Mouse (Mus musculus) olfactory bulb, adult 2 months (tissue): ENCODE results near the gene Gm6096. TPM values are rescaled to one million over a fixed set of nuclear protein-coding genes. Genes with fewer than 3 reads are reported as not detected.

Experiments used
- H3K27ac ChIP-seq: fragments of 200-500 bp; 2 replicates; pipeline ENCODE4 v1.5.1; 2012; ENCODE audit warnings: low read depth, low read length; ENCODE audit not compliant: insufficient read depth
- H3K4me1 ChIP-seq: fragments of 200-500 bp; 2 replicates; pipeline ENCODE4 v1.6.1; 2012; ENCODE audit warnings: low read length; ENCODE audit not compliant: control insufficient read depth, insufficient read depth
- H3K4me3 ChIP-seq: fragments of 200-500 bp; 2 replicates; pipeline ENCODE4 v1.5.1; 2012; ENCODE audit warnings: mild to moderate bottlenecking, low read depth, low read length, moderate library complexity; ENCODE audit not compliant: insufficient read depth
- CTCF ChIP-seq: fragments of 200-500 bp; IDR thresholded peaks from 2 replicates; pipeline ENCODE4 v1.5.1; 2012; ENCODE audit warnings: low read depth, mild to moderate bottlenecking, low read length, moderate library complexity; ENCODE audit not compliant: insufficient read depth
- POLR2A ChIP-seq: fragments of 200-500 bp; IDR thresholded peaks from 2 replicates; pipeline ENCODE4 v1.6.1; 2012; ENCODE audit warnings: mild to moderate bottlenecking, low read depth, low read length, moderate library complexity; ENCODE audit not compliant: insufficient read depth
- WGBS: fragments of 180-500 bp; shearing (Covaris S2); methylation state at CpG from one replicate; pipeline ENCODE4 v1.1.7; 2018; 5-methylcytosine and 5-hydroxymethylcytosine counted together
- polyA plus RNA-seq: library from polyadenylated mRNA; stranded (reverse); fragments of >200 nt; gene quantifications from 2 replicates; pipeline ENCODE4 v1.2.4, GENCODE M21; 2012; ENCODE audit warnings: low replicate concordance; ENCODE audit not compliant: missing spikeins, insufficient read depth, insufficient read length

Gene Gm6096
- polyA plus RNA-seq, 1 experiment: not detected

GRCm38 (mm10) chr7:34290450-34291151 is 39.8 kb downstream of the Gm6096 start:
- no peak overlapping the region for H3K4me3 ChIP-seq
- no peaks in the 10 kb centered on the region for H3K4me1 ChIP-seq
- no peak overlapping the region for H3K27ac ChIP-seq
- no peak for TF ChIP-seq CTCF
- no peak for TF ChIP-seq POLR2A

GRCm38 (mm10) chr7:34291265-34291664 is 40.4 kb downstream of the Gm6096 start:
- WGBS: 59% methylated on average over 1 of the region's 1 CpGs
- H3K27ac ChIP-seq: no peak overlapping the region

GRCm38 (mm10) chr7:34292633-34293032 is 41.8 kb downstream of the Gm6096 start:
- TF ChIP-seq CTCF: no peak
- TF ChIP-seq POLR2A: no peak
- 93% methylated on average over 2 of the region's 2 CpGs for WGBS
- no peak overlapping the region for H3K27ac ChIP-seq
- H3K4me1 ChIP-seq: no peaks in the 10 kb centered on the region
- H3K4me3 ChIP-seq: no peak overlapping the region

More at GRCm38 (mm10) chr7:34291265-34291664, 40.4 kb downstream of the Gm6096 start:
- Histone ChIP-seq H3K4me1 (no peaks in the 10 kb centered on the region), H3K4me3 (no peak overlapping the region)
- TF ChIP-seq POLR2A: no peak
- no peak for TF ChIP-seq CTCF

- no peak overlapping the region for H3K4me3 ChIP-seq
- no peak overlapping the region for H3K27ac ChIP-seq
- TF ChIP-seq CTCF (no peak), POLR2A (no peak)
- WGBS: 89% methylated on average over 3 of the region's 3 CpGs
- no peaks in the 10 kb centered on the region for H3K4me1 ChIP-seq
Observed at GRCm38 (mm10) chr7:34296124-34296523, 45.3 kb downstream of the Gm6096 start.

GRCm38 (mm10) chr7:34298818-34299217 is 48.0 kb downstream of the Gm6096 start:
- Histone ChIP-seq H3K4me1 (no peaks in the 10 kb centered on the region), H3K4me3 (no peak overlapping the region), H3K27ac (no peak overlapping the region)
- WGBS: 90% methylated on average over 2 of the region's 2 CpGs
- TF ChIP-seq POLR2A (no peak), CTCF (no peak)

Other genes starting within 250 kb of the Gm6096 start
- not detected in 2 replicates for gene Scgb2b27, start 237.1 kb upstream of the Gm6096 start, polyA plus RNA-seq
- gene Scgb1b27, start 229.6 kb upstream of the Gm6096 start, polyA plus RNA-seq: not detected in 2 replicates
- gene Scgb1b30, start 155.6 kb upstream of the Gm6096 start, polyA plus RNA-seq: not detected in 2 replicates
- gene Wtip, start 117.8 kb upstream of the Gm6096 start, polyA plus RNA-seq: not detected in 2 replicates
- gene Uba2, start 81.4 kb upstream of the Gm6096 start, polyA plus RNA-seq: not detected in 2 replicates
- not detected in 2 replicates for gene Pdcd2l, start 54.4 kb upstream of the Gm6096 start, polyA plus RNA-seq
- gene Gpi1, start 20.7 kb upstream of the Gm6096 start, polyA plus RNA-seq: 367 and 564 TPM in 2 replicates
- not detected in 2 replicates for gene 4931406P16Rik, start 62.5 kb downstream of the Gm6096 start, polyA plus RNA-seq
- 429 TPM in 1 of 2 replicates, not detected in the other for gene Lsm14a, start 142.3 kb downstream of the Gm6096 start, polyA plus RNA-seq